Mouse (Mus musculus): Measurements from ENCODE around the gene Gnb1l. TPM values are rescaled to one million over a fixed set of nuclear protein-coding genes. Genes with fewer than 3 reads are reported as not detected.

Gnb1l gene
- 9.6 and 10.5 TPM in 2 replicates for total RNA-seq (2014; rRNA removed)
- 16.9 and 18.0 TPM in 2 replicates for polyA plus RNA-seq (2015; fragmentation: Nextera tagmentation; extraction: Ambion mirVana)

GRCm38 (mm10) chr16:18498558-18498990 lies at the start of gene Gnb1l, which contains the start of gene Rtl10:
TSS of gene Gnb1l (plus strand) at chr16:18498713.
TSS of gene Rtl10 (plus strand) at chr16:18498901.
- WGBS = 3% methylated on average over 51 of the region's 51 CpGs
- Histone ChIP-seq H3K4me3 (ENCODE audit: low read length) (peak within 1 kb of the TSS; percentile 77), H3K36me3 (ENCODE audit: insufficient read depth, low read length) (peaks cover 13% of the 10 kb centered on the region; the same call in 1 of the 2 replicates)

GRCm38 (mm10) chr16:18449005-18449404 lies 49.5 kb upstream of the Gnb1l start:
- WGBS = 92% methylated on average over 4 of the region's 4 CpGs

More at GRCm38 (mm10) chr16:18498558-18498990, at the start of gene Gnb1l, which contains the start of gene Rtl10:
- peak within 1 kb of the TSS; percentile 85 for H3K9ac ChIP-seq (replicated peaks; ENCODE audit: low read length)
- no peak for TF ChIP-seq CTCF (IDR thresholded peaks at IDR 0.05; ENCODE audit: low read depth)
- peaks cover 14% of the 10 kb centered on the region for H3K4me1 ChIP-seq (ENCODE audit: insufficient read depth, low read length)
- no peaks in the 10 kb centered on the region for H3K9me3 ChIP-seq (ENCODE audit: low read length)
- peak within 1 kb of the TSS; percentile 91 for H3K4me2 ChIP-seq (ENCODE audit: low read depth, low read length)
- H3K27ac ChIP-seq = peak within 1 kb of the TSS; percentile 92
- ATAC-seq (peak; percentile 97), DNase-seq (ENCODE audit: low spot score) (peak; percentile 98)
- H3K27me3 ChIP-seq (ENCODE audit: insufficient read depth, low read length) = no peaks in the 10 kb centered on the region

GRCm38 (mm10) chr16:18451486-18452181 lies 46.9 kb upstream of the Gnb1l start:
- no peak overlapping the region for H3K4me2 ChIP-seq (ENCODE audit: low read depth, low read length)
- H3K4me3 ChIP-seq (ENCODE audit: low read length) = no peak overlapping the region
- H3K27ac ChIP-seq = no peak overlapping the region
- no peak for TF ChIP-seq CTCF (IDR thresholded peaks at IDR 0.05; ENCODE audit: low read depth)
- no peaks in the 10 kb centered on the region for H3K27me3 ChIP-seq (ENCODE audit: insufficient read depth, low read length)
- 55% methylated on average over 9 of the region's 9 CpGs for WGBS
- no peak for ATAC-seq
- no peak overlapping the region for H3K9ac ChIP-seq (replicated peaks; ENCODE audit: low read length)
- no peak for DNase-seq (ENCODE audit: low spot score)
- no peaks in the 10 kb centered on the region; the same call in 1 of the 2 replicates for H3K36me3 ChIP-seq (ENCODE audit: insufficient read depth, low read length)
- H3K9me3 ChIP-seq (ENCODE audit: low read length) = no peaks in the 10 kb centered on the region
- H3K4me1 ChIP-seq (ENCODE audit: insufficient read depth, low read length) = 0 out of 2 replicates have a peak, but pooled peaks cover 4% of the 10 kb centered on the region

More at GRCm38 (mm10) chr16:18449005-18449404, 49.5 kb upstream of the Gnb1l start:
- Histone ChIP-seq H3K27ac (no peak overlapping the region), H3K4me2 (ENCODE audit: low read depth, low read length) (no peak overlapping the region), H3K36me3 (ENCODE audit: insufficient read depth, low read length) (no peaks in the 10 kb centered on the region), H3K27me3 (ENCODE audit: insufficient read depth, low read length) (no peaks in the 10 kb centered on the region), H3K9me3 (ENCODE audit: low read length) (no peaks in the 10 kb centered on the region), H3K9ac (replicated peaks; ENCODE audit: low read length) (no peak overlapping the region), H3K4me1 (ENCODE audit: insufficient read depth, low read length) (0 out of 2 replicates have a peak, but pooled peaks cover 4% of the 10 kb centered on the region), H3K4me3 (ENCODE audit: low read length) (no peak overlapping the region)
- no peak for DNase-seq (ENCODE audit: low spot score)
- ATAC-seq = no peak
- TF ChIP-seq CTCF (IDR thresholded peaks at IDR 0.05; ENCODE audit: low read depth) = no peak

- ATAC-seq = 0 out of 2 replicates have a peak, but pooled peaks have one; percentile 10
- Histone ChIP-seq H3K36me3 (ENCODE audit: insufficient read depth, low read length) (no peaks in the 10 kb centered on the region; the same call in 1 of the 2 replicates), H3K4me2 (ENCODE audit: low read depth, low read length) (no peak overlapping the region), H3K9me3 (ENCODE audit: low read length) (no peaks in the 10 kb centered on the region), H3K4me3 (ENCODE audit: low read length) (no peak overlapping the region), H3K4me1 (ENCODE audit: insufficient read depth, low read length) (0 out of 2 replicates have a peak, but pooled peaks cover 4% of the 10 kb centered on the region), H3K27me3 (ENCODE audit: insufficient read depth, low read length) (no peaks in the 10 kb centered on the region), H3K9ac (replicated peaks; ENCODE audit: low read length) (no peak overlapping the region), H3K27ac (no peak overlapping the region)
- WGBS = 70% methylated on average over 8 of the region's 8 CpGs
- DNase-seq (ENCODE audit: low spot score) = no peak
- TF ChIP-seq CTCF (IDR thresholded peaks at IDR 0.05; ENCODE audit: low read depth) = no peak
These were observed 46.1 kb upstream of the Gnb1l start for GRCm38 (mm10) chr16:18452361-18452862.

- H3K36me3 ChIP-seq (ENCODE audit: insufficient read depth, low read length) = no peaks in the 10 kb centered on the region; the same call in 1 of the 2 replicates
- H3K4me3 ChIP-seq (ENCODE audit: low read length) = no peak overlapping the region
- WGBS = 57% methylated on average over 5 of the region's 5 CpGs
These were observed 44.7 kb upstream of the Gnb1l start for GRCm38 (mm10) chr16:18453846-18454245.

GRCm38 (mm10) chr16:18455407-18455806 lies 43.1 kb upstream of the Gnb1l start:
- no peak overlapping the region for H3K27ac ChIP-seq
- H3K27me3 ChIP-seq (ENCODE audit: insufficient read depth, low read length) = no peaks in the 10 kb centered on the region
- no peak overlapping the region for H3K4me3 ChIP-seq (ENCODE audit: low read length)
- WGBS = 88% methylated on average over 6 of the region's 6 CpGs
- H3K9me3 ChIP-seq (ENCODE audit: low read length) = no peaks in the 10 kb centered on the region
- no peaks in the 10 kb centered on the region; the same call in 1 of the 2 replicates for H3K36me3 ChIP-seq (ENCODE audit: insufficient read depth, low read length)
- H3K4me1 ChIP-seq (ENCODE audit: insufficient read depth, low read length) = 0 out of 2 replicates have a peak, but pooled peaks cover 7% of the 10 kb centered on the region
- no peak for ATAC-seq
- H3K4me2 ChIP-seq (ENCODE audit: low read depth, low read length) = no peak overlapping the region
- no peak for DNase-seq (ENCODE audit: low spot score)
- no peak overlapping the region for H3K9ac ChIP-seq (replicated peaks; ENCODE audit: low read length)
- TF ChIP-seq CTCF (IDR thresholded peaks at IDR 0.05; ENCODE audit: low read depth) = no peak

More at GRCm38 (mm10) chr16:18453846-18454245, 44.7 kb upstream of the Gnb1l start:
- no peak overlapping the region for H3K27ac ChIP-seq
- TF ChIP-seq CTCF (IDR thresholded peaks at IDR 0.05; ENCODE audit: low read depth) = no peak
- no peaks in the 10 kb centered on the region for H3K27me3 ChIP-seq (ENCODE audit: insufficient read depth, low read length)
- DNase-seq (ENCODE audit: low spot score) (no peak), ATAC-seq (no peak)
- 0 out of 2 replicates have a peak, but pooled peaks cover 4% of the 10 kb centered on the region for H3K4me1 ChIP-seq (ENCODE audit: insufficient read depth, low read length)
- no peak overlapping the region for H3K4me2 ChIP-seq (ENCODE audit: low read depth, low read length)
- no peaks in the 10 kb centered on the region for H3K9me3 ChIP-seq (ENCODE audit: low read length)
- H3K9ac ChIP-seq (replicated peaks; ENCODE audit: low read length) = no peak overlapping the region
